Mouse (Mus musculus) layer of hippocampus, adult 6 months (tissue): ENCODE results near the gene 4933436I01Rik. TPM values are rescaled to one million over a fixed set of nuclear protein-coding genes. Genes with fewer than 3 reads are reported as not detected.

Source experiments
- long read RNA-seq, 2 experiments: library from polyadenylated mRNA; unstranded; transcript quantifications; one replicate each; pipeline ENCODE4 v2.0.0; 2019 to 2020
- polyA plus RNA-seq: library from polyadenylated mRNA; unstranded; fragments of <200 nt; fragmentation: Nextera tagmentation; gene quantifications from 2 replicates; pipeline ENCODE4 v1.2.3, GENCODE M21; 2021

The 4933436I01Rik gene
- polyA plus RNA-seq = not detected in 2 replicates
- long read RNA-seq, experiment 1 = 0 reads
- long read RNA-seq, experiment 2 = 0 reads

GRCm38 (mm10) chrX:67921350-67921749 is at the start of gene 4933436I01Rik:
4933436I01Rik (minus strand) TSS chrX:67921450.

Other genes starting within 250 kb of the 4933436I01Rik start
- gene Gm1140, start 227.9 kb downstream of the 4933436I01Rik start, polyA plus RNA-seq = not detected in 2 replicates
- gene Gm14692, start 225.8 kb downstream of the 4933436I01Rik start, polyA plus RNA-seq = not detected in 2 replicates